Mouse (Mus musculus) ovary, postnatal 10 days (tissue): ENCODE measurements around the gene Pogz.
"Not testable (repeated sequence)": the region's sequence is repeated elsewhere in the genome, so short reads cannot be mapped to it uniquely, and the experiment has no call there.

ENCODE experiments used
- DNase-seq: peaks from one replicate; pipeline ENCODE4 v3.0.0; 2022; ENCODE audit warnings: low spot score

Pogz gene

GRCm38 (mm10) chr3:94832701-94833100, 4.7 kb upstream of the Pogz start:
- no peak for DNase-seq

- DNase-seq = no peak
Measured at GRCm38 (mm10) chr3:94833358-94833757, 4.0 kb upstream of the Pogz start.

- DNase-seq = no peak
Measured at GRCm38 (mm10) chr3:94835396-94835795, 2.0 kb upstream of the Pogz start.

GRCm38 (mm10) chr3:94837959-94838496, 661 bp downstream of the Pogz start:
- peak; percentile 55 for DNase-seq

- DNase-seq = no peak
Measured at GRCm38 (mm10) chr3:94838631-94839030, 1.3 kb downstream of the Pogz start.

- no peak for DNase-seq
Measured at GRCm38 (mm10) chr3:94839101-94839500, 1.7 kb downstream of the Pogz start.

GRCm38 (mm10) chr3:94847382-94847781, 10.0 kb downstream of the Pogz start:
- DNase-seq = no peak

GRCm38 (mm10) chr3:94849338-94849737, 12.0 kb downstream of the Pogz start:
- DNase-seq = peak; percentile 29

GRCm38 (mm10) chr3:94851731-94852130, 14.4 kb downstream of the Pogz start:
- no peak for DNase-seq

GRCm38 (mm10) chr3:94852215-94852614, 14.8 kb downstream of the Pogz start:
- DNase-seq = no peak

- DNase-seq = no peak
Measured at GRCm38 (mm10) chr3:94859471-94859870, 22.1 kb downstream of the Pogz start.

- DNase-seq = no peak
Measured at GRCm38 (mm10) chr3:94869011-94869410, 31.6 kb downstream of the Pogz start.

GRCm38 (mm10) chr3:94878618-94879017, 41.3 kb downstream of the Pogz start:
- no peak for DNase-seq

- no peak for DNase-seq
Measured at GRCm38 (mm10) chr3:94881840-94882239, 44.5 kb downstream of the Pogz start.

GRCm38 (mm10) chr3:94882579-94882978, 45.2 kb downstream of the Pogz start:
- no peak for DNase-seq

GRCm38 (mm10) chr3:94886316-94887224, 49.2 kb downstream of the Pogz start, which contains the start of gene Psmb4:
Psmb4 (minus strand) TSS chr3:94886961.
- DNase-seq = peak; percentile 59

GRCm38 (mm10) chr3:94888595-94888994, 51.2 kb downstream of the Pogz start:
- DNase-seq = no peak

- DNase-seq = no peak
Measured at GRCm38 (mm10) chr3:94894076-94894475, 56.7 kb downstream of the Pogz start.

- DNase-seq = no peak
Measured at GRCm38 (mm10) chr3:94902747-94903146, 65.4 kb downstream of the Pogz start.

- DNase-seq = not testable (repeated sequence)
Measured at GRCm38 (mm10) chr3:94904759-94905158, 67.4 kb downstream of the Pogz start.

GRCm38 (mm10) chr3:94906482-94906881, 69.1 kb downstream of the Pogz start:
- DNase-seq = no peak

- no peak for DNase-seq
Measured at GRCm38 (mm10) chr3:94911050-94911693, 73.8 kb downstream of the Pogz start.

- DNase-seq = no peak
Measured at GRCm38 (mm10) chr3:94913801-94914200, 76.4 kb downstream of the Pogz start.
